Mouse (Mus musculus): Measurements from ENCODE around the gene Npas1.

The Npas1 gene

GRCm38 (mm10) chr7:16418713-16419112, 58.8 kb downstream of the Npas1 start:
- DNase-seq (ENCODE audit: low spot score in 2 of 2): no peak

GRCm38 (mm10) chr7:16417141-16417771, 60.3 kb downstream of the Npas1 start:
- DNase-seq (ENCODE audit: low spot score in 2 of 2): no peak

- DNase-seq (ENCODE audit: low spot score in 2 of 2): no peak
Measured at GRCm38 (mm10) chr7:16415426-16415825, 62.1 kb downstream of the Npas1 start.

GRCm38 (mm10) chr7:16412930-16413329, 64.6 kb downstream of the Npas1 start:
- no peak for DNase-seq (ENCODE audit: low spot score in 2 of 2)

GRCm38 (mm10) chr7:16412220-16412896, 65.2 kb downstream of the Npas1 start:
- no peak for DNase-seq (ENCODE audit: low spot score in 2 of 2)

- DNase-seq (ENCODE audit: low spot score in 2 of 2): no peak
Measured at GRCm38 (mm10) chr7:16411100-16411499, 66.4 kb downstream of the Npas1 start.

- DNase-seq (ENCODE audit: low spot score in 2 of 2): no peak
Measured at GRCm38 (mm10) chr7:16406978-16407377, 70.5 kb downstream of the Npas1 start.

Measured in cerebellum, postnatal 4 days (tissue).